Mouse (Mus musculus) heart, embryonic 15.5 days (tissue): ENCODE measurements around the gene Cd209e. TPM values are rescaled to one million over a fixed set of nuclear protein-coding genes. Genes with fewer than 3 reads are reported as not detected.
"Not testable (repeated sequence)": the region's sequence is repeated elsewhere in the genome, so short reads cannot be mapped to it uniquely, and the experiment has no call there.

Experiments
- ATAC-seq: fragments of 200-750 bp; cut with Nextera tagmentation; replicated peaks from 2 replicates; pipeline ENCODE4 v1.8.0; 2017; ENCODE audit warnings: low read depth, moderate TSS enrichment; ENCODE audit not compliant: insufficient number of reproducible peaks, insufficient read depth, low FRiP score
- H3K27ac ChIP-seq: fragments of 300-500 bp; sonication (generic); 2 replicates; pipeline ENCODE4 v1.5.1; 2015; ENCODE audit warnings: mild to moderate bottlenecking, inconsistent platforms
- H3K27me3 ChIP-seq: fragments of 300-500 bp; sonication (generic); 2 replicates; pipeline ENCODE4 v1.6.1; 2015; ENCODE audit warnings: inconsistent platforms
- H3K36me3 ChIP-seq: fragments of 300-500 bp; sonication (generic); 2 replicates; pipeline ENCODE4 v1.6.1; 2015; ENCODE audit warnings: mild to moderate bottlenecking, inconsistent platforms
- H3K4me1 ChIP-seq: fragments of 300-500 bp; sonication (generic); replicated peaks from 2 replicates; pipeline ENCODE4 v1.6.1; 2015; ENCODE audit warnings: inconsistent platforms
- H3K4me2 ChIP-seq: fragments of 300-500 bp; sonication (generic); 2 replicates; pipeline ENCODE4 v1.6.1; 2015; ENCODE audit warnings: inconsistent platforms, mild to moderate bottlenecking, moderate library complexity
- H3K4me3 ChIP-seq: fragments of 300-500 bp; sonication (generic); 2 replicates; pipeline ENCODE4 v1.5.1; 2015; ENCODE audit warnings: mild to moderate bottlenecking, inconsistent platforms
- H3K9ac ChIP-seq: fragments of 300-500 bp; sonication (generic); 2 replicates; pipeline ENCODE4 v1.6.1; 2015; ENCODE audit warnings: mild to moderate bottlenecking, inconsistent platforms
- H3K9me3 ChIP-seq: fragments of 300-500 bp; sonication (generic); replicated peaks from 2 replicates; pipeline ENCODE4 v1.6.1; 2016; ENCODE audit warnings: inconsistent platforms
- WGBS: fragments of 180-500 bp; shearing (Covaris S2); methylation state at CpG from one replicate; pipeline ENCODE4 v1.1.7; 2015; ENCODE audit warnings: mixed read lengths; 5-methylcytosine and 5-hydroxymethylcytosine counted together
- polyA plus RNA-seq: library from polyadenylated mRNA; unstranded; fragments of >200 nt; fragmentation: Nextera tagmentation; extraction: Ambion mirVana; gene quantifications from 2 replicates; pipeline ENCODE4 v1.2.1, GENCODE M21; 2015

The Cd209e gene
- polyA plus RNA-seq: not detected in 2 replicates

DNA sequence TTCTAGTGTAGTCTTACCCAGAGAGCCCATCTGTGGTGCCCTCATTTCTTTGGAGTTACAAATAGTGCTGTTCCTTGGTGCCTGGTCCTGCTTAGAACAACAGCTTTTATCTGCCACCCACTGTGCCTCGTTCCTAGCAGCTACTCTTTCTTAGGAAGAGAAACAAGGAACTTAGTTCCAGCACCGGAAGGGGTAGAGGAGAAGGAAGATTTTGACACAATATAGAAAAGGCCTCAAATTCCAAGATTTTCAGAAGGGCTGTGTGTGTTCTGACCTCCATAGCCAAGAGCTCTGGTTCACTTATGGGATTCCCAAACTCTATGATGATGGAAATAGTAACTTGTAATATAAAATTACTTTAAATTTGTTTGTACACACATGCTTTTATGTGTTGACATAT, at the start of gene Cd209e:
Gene Cd209e, minus strand, starts transcription at position 101 of the 400 bp plus-strand sequence.
- Histone ChIP-seq H3K36me3 (no peaks in the 10 kb centered on the region), H3K9me3 (no peaks in the 10 kb centered on the region; the same call in 1 of the 2 replicates), H3K27me3 (no peaks in the 10 kb centered on the region), H3K4me2 (no peak within 1 kb of the TSS), H3K4me3 (no peak within 1 kb of the TSS), H3K9ac (no peak within 1 kb of the TSS), H3K4me1 (no peaks in the 10 kb centered on the region), H3K27ac (no peak within 1 kb of the TSS)
- WGBS: 49% methylated on average over 2 of the region's 2 CpGs
- no peak for ATAC-seq

DNA sequence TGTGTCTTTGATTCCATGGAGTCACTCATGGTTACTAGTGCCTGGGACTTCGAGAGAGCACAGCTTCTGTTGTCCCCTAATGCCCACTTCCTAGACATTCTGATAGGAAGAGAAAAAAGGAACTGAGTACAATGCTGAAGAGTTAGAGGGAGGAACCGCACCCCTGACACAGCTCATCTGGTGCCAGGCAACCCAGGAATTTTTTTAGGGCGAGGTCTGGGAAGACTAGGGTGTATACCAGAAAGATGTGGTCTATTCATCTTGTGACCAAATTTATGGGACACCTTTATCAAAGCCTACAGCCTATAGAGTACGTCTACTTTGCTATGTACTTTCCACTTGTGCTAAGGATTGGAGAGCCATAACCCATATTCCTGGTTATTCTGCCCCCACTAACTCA, 24.3 kb upstream of the Cd209e start, which contains the start of gene Cd209d:
Gene Cd209d, minus strand, starts transcription at position 101 of the 400 bp plus-strand sequence.
- H3K4me1 ChIP-seq: no peaks in the 10 kb centered on the region
- 64% methylated on average over 4 of the region's 4 CpGs for WGBS

DNA sequence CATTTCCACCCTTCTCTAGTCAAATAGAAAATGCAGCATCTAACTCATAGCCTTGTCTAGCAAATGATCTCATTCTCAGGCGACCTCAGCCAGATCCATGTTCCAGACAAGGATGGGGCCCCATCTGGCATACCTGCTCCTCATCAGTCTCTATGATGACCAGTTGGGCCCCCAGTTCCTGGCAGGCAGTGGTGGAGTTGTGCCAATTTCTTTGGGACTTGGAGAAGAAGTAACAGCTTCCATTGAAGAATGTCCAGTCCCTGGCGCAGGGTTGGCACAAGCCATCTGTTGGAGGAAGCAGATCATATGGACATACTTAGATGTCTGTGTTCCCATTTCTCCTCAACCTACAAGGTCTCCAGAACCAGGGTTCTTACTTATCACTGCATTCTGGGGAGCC, 22.0 kb upstream of the Cd209e start:
- no peak for ATAC-seq
- Histone ChIP-seq H3K9me3 (no peaks in the 10 kb centered on the region), H3K27me3 (no peaks in the 10 kb centered on the region), H3K9ac (no peak overlapping the region), H3K36me3 (no peaks in the 10 kb centered on the region), H3K4me1 (no peaks in the 10 kb centered on the region), H3K4me3 (no peak overlapping the region), H3K27ac (no peak overlapping the region), H3K4me2 (no peak overlapping the region)
- WGBS: 75% methylated on average over 2 of the region's 2 CpGs

More for the DNA sequence above, 24.3 kb upstream of the Cd209e start, which contains the start of gene Cd209d:
- ATAC-seq: no peak
- Histone ChIP-seq H3K27ac (no peak within 1 kb of the TSS), H3K4me2 (no peak within 1 kb of the TSS), H3K36me3 (no peaks in the 10 kb centered on the region), H3K27me3 (no peaks in the 10 kb centered on the region), H3K4me3 (no peak within 1 kb of the TSS), H3K9ac (no peak within 1 kb of the TSS), H3K9me3 (no peaks in the 10 kb centered on the region)

DNA sequence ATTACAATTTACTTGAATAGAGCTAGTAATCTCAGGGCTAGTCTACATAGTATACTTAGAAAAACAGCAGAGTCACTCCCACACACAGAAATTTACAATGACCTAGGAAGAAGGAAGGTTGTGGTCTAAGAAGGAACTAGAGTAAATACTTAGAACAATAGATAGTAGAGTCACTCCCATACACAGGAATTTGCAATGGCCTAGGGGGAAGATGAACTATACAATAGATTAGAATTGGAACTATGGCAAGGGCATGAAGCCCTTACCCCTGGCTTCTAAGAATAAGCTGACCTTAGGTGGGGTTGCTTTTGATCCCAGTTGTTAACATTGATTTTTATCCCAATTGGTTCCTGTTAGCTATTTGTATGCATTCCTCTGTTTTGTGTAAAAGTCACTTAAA, 8.6 kb upstream of the Cd209e start:
- H3K4me1 ChIP-seq, H3K4me3 ChIP-seq, H3K9me3 ChIP-seq, H3K27me3 ChIP-seq, H3K9ac ChIP-seq, H3K27ac ChIP-seq, H3K4me2 ChIP-seq, ATAC-seq, H3K36me3 ChIP-seq: not testable (repeated sequence)

DNA sequence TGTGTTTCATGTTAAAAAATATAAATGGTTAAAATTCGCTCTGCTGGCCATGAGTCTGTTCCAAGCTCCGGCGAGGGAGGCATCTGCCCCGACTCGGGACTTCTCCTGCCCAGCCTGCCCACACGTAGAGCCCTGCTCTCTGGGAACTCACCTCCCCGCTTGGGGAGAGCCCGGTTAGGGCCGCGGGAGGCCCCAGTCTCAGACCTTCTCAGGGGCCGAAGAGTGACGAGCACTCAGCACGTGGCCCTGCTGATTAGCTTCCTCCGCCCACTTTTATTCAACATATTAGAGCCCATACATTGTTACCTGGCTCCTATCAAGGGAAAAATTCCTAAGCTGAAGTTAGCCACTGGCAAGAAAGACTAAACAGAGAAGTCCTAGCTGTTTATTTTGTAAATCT, 51.0 kb downstream of the Cd209e start:
- no peaks in the 10 kb centered on the region for H3K4me1 ChIP-seq
- H3K27ac ChIP-seq: no peak overlapping the region
- H3K36me3 ChIP-seq: no peaks in the 10 kb centered on the region
- H3K9me3 ChIP-seq: peaks cover 6% of the 10 kb centered on the region
- H3K4me3 ChIP-seq: no peak overlapping the region
- 86% methylated on average over 14 of the region's 14 CpGs for WGBS
- no peak overlapping the region for H3K4me2 ChIP-seq
- H3K27me3 ChIP-seq: no peaks in the 10 kb centered on the region
- no peak overlapping the region for H3K9ac ChIP-seq
- ATAC-seq: no peak

Other genes starting within 250 kb of the Cd209e start
- gene Xab2, start 233.0 kb downstream of the Cd209e start, polyA plus RNA-seq: 27.0 and 36.3 TPM in 2 replicates
- gene Pet100, start 232.8 kb downstream of the Cd209e start, polyA plus RNA-seq: 72.7 and 104 TPM in 2 replicates
- 0.33 TPM in 1 of 2 replicates, not detected in the other for gene Pcp2, start 228.8 kb downstream of the Cd209e start, polyA plus RNA-seq
- 35.1 and 55.6 TPM in 2 replicates for gene Stxbp2, start 223.4 kb downstream of the Cd209e start, polyA plus RNA-seq
- gene Retn, start 198.5 kb downstream of the Cd209e start, polyA plus RNA-seq: 0.16 TPM in 1 of 2 replicates, not detected in the other
- gene Mcemp1, start 188.6 kb downstream of the Cd209e start, polyA plus RNA-seq: 0.29 and 0.51 TPM in 2 replicates
- gene Fcor, start 181.9 kb downstream of the Cd209e start, polyA plus RNA-seq: 5.7 and 6.6 TPM in 2 replicates
- gene Trappc5, start 178.0 kb downstream of the Cd209e start, polyA plus RNA-seq: 30.5 and 34.0 TPM in 2 replicates
- 0.14 TPM in 1 of 2 replicates, not detected in the other for gene Fcer2a, start 160.1 kb downstream of the Cd209e start, polyA plus RNA-seq
- 3.2 and 3.6 TPM in 2 replicates for gene Clec4g, start 133.7 kb downstream of the Cd209e start, polyA plus RNA-seq
- gene Cd209a, start 105.3 kb downstream of the Cd209e start, polyA plus RNA-seq: 0.11 and 0.34 TPM in 2 replicates
- not detected in 2 replicates for gene Cd209d, start 24.2 kb upstream of the Cd209e start, polyA plus RNA-seq
- gene Cd209b, start 72.5 kb upstream of the Cd209e start, polyA plus RNA-seq: not detected in 2 replicates
- 0.18 and 0.34 TPM in 2 replicates for gene Cd209c, start 100.4 kb upstream of the Cd209e start, polyA plus RNA-seq